Mouse (Mus musculus) adrenal gland (tissue): Measurements from ENCODE around the gene Nktr.

ENCODE experiments used
- intact Hi-C: fragments of 180-260 bp; cut with DNase I; formaldehyde crosslinking; loops from one replicate; pipeline ENCODE4 v1.15.1; 2025

Nktr gene

DNA sequence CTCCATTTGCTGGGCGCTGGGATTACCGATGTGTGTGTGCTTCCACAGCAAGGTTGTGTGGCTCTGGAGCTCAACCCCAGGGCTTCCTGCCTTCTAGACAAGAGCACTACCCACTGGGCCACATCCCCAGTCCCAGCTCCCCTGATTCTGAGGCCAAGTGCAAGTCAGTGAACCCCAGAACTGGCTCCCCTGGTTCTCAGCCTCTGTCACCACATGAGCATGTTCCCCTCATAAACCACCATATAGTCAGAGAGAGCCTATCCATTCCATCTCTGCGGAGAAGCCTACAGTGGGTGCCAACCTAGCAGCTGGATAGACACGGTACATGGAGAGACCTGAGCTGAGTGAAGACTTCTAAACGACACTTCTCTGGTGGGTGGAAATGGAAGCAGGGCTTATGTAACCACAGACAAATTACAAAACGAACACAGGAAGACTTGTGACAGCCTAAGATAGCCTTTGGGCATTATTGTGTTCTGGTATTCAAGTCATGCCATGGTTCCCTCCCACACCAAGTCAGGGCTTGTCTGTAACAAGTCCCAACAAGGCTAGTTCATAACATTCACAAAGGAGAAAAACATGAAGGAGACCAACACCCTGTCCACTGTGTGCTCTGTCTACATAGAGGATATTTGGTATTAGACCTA, 12.8 kb upstream of the Nktr start:
- intact Hi-C loops = no loop called here

GRCm38 (mm10) chr9:121707801-121708200, 11.2 kb upstream of the Nktr start:
- intact Hi-C loops = no loop called here

DNA sequence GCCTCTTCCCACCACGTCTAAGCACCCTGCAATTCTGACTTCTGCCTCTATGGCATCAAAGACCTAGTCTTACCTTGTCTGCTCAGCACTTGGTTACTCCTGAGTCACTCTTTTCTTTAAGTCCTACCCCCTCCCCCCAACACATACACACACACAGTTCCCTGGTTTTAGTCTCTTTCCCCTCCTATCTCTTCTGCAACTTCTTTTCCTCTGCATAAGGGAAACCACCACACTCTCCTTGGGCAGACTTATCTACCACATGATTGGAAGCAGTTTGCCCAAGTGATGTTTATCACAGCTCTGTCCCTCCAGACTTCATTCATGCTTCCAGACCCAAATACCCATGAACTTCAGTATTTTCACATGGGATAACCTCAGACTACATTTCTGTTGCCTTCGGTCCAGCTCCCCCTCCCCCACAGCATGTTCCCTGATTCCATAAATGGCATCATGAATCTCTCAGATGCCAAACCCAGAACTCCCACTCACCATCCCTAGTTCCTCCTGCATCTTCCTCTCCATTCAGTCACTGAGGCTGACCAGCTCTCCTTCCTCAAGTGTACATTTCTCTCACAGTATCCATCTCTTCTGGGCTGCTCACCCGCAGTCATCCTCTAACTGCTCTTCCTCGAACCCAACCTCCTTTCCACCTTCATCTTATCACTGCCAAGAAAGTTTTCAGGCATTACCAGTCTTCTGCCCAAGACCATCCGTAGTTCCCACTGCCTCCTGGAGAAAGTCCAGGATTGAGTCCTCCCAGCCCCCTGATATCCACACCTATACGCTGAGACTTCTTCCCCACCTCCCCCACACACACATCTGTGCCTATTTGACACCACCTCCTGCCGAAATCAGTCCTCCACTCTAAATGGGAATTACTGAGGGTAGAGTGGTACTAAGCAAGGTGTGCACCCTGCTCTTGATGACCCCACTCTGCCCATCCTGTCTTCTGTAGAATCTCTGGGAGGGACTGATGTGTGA, 10.2 kb upstream of the Nktr start:
- intact Hi-C loops = no loop called here

DNA sequence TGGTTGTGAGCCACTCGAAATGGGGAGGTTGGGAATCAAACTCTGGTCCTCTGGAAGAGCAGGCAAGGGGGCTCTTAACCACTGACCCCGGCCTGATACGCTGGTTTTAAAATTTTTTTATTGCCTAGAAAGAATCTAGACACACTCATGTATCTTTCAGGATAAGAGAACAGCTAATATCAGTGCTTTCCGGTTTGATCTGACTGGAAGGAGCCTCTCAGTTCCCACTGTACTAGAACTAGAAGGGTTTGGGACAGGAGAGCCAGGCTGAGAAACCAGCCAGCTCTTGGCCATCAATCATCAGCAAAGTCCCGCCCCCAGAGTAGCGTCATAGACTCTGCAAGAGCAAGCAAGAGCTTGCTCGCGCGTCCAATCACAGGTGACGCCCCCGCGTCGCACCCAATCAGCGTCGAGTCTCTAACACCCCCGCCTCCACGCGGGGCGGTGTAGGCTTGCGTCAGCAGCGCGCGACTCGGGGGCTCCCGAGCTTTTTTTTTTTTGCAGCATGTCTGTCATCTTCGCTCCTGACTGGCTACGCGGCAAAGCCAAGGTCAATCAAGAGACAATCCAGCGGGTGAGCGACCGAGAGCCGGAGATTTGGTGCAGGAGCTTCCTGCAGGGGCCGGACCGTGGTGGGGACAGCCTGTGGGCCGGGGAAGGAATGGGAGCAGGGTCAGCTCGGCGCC, 8.9 kb upstream of the Nktr start, which contains the start of gene Ss18l2:
Gene Ss18l2 (plus strand): TSS at position 432 of the 686 bp plus-strand sequence.
- intact Hi-C loops = no loop called here

- intact Hi-C loops = no loop called here
These were observed 8.4 kb upstream of the Nktr start for GRCm38 (mm10) chr9:121710584-121710975.

- intact Hi-C loops = no loop called here
These were observed 1.9 kb upstream of the Nktr start for GRCm38 (mm10) chr9:121717048-121717447.

GRCm38 (mm10) chr9:121718070-121718705, 781 bp upstream of the Nktr start:
- intact Hi-C loops = no loop called here

- intact Hi-C loops = no loop called here
These were observed 670 bp downstream of the Nktr start for GRCm38 (mm10) chr9:121719347-121720331.

- intact Hi-C loops = no loop called here
These were observed 21.5 kb downstream of the Nktr start for GRCm38 (mm10) chr9:121740490-121740889.

GRCm38 (mm10) chr9:121741168-121741567, 22.2 kb downstream of the Nktr start:
- intact Hi-C loops = no loop called here

GRCm38 (mm10) chr9:121744051-121744450, 25.1 kb downstream of the Nktr start:
- intact Hi-C loops = no loop called here

DNA sequence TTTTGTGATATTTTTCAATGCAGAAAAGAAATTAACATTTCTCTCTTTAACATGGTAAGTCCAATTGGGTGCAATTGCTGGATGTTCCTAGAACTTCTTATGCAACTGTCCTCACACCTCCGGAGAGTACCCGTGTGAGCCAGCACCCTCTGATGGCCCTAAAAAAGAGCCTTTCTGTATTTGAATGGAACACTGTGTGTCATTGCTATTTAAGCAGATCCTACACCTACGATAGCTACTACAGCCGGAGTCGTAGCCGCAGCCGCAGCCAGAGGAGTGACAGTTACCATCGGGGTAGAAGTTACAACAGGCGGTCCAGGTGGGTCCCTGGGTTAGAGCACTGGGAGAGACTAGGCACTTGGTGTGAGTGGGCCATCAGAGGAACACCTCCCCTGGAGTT, 33.8 kb downstream of the Nktr start:
- intact Hi-C loops = no loop called here

GRCm38 (mm10) chr9:121754624-121755023, 35.7 kb downstream of the Nktr start:
- intact Hi-C loops = no loop called here

GRCm38 (mm10) chr9:121756785-121757184, 37.8 kb downstream of the Nktr start:
- intact Hi-C loops = no loop called here

DNA sequence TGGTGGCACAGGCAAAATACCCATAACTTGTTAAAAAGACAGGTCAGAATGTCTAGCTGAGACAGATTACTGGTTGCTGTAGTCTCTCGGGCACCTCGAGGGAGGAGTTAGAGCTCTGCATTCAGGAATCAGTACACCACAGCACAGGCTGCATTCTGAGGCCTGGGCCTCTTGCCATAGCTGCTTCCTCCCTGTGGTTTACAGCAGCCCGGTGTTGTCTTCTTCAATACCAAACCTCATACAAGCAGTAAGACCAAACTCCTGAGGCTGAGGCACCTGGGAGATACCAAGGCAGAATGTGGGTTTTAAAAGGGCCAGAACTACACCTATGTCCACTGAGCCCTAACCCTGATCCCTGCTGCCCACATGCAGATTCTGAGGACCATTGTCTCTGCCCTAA, 38.5 kb downstream of the Nktr start:
- intact Hi-C loops = no loop called here

DNA sequence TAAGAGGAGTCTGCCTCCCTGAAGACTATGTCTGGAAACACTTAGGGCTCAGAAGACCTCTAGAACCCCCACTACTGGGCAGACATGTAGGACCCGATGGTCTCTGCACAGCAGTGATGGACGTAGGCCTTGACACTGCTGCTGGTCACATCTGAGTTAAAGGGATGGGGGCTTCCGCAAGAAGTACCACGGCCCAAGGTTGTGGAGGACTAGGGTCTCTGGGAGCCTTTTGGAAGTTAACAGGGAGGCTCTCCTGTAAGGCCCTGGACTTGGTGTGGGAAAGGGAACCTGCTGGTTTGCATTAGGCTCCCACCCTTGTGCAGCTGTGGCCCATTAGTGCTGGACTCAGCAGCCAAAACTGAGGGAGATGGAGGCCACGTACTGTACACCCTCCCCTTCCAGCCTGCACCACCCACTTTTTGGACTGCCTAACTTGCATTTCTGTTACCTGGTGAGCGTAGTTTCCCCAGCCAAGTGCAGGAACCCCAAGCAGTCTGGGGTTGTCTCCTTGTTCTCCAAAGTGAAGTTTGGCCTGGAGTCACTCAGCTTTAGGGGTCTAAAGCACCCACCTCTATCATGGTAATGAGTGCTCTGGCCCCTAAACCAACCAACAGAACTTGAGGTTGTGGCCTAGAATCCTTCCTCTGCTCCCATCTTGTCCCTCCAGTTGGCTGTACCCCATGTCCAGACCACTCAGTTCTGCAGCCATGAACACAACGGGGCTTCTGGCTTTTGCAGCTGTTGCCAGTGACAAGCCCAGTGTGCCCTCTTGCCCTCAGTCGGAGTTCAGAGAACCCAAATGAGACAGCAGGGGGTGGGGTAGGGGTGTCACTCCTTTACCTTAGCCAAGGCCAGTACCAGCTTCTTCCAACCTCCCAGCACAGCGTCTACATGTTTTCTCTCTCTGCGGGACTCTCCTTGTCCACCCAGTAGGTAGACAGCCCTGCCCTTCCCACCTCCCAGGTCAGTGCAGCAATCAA, 39.2 kb downstream of the Nktr start:
- intact Hi-C loops = no loop called here

DNA sequence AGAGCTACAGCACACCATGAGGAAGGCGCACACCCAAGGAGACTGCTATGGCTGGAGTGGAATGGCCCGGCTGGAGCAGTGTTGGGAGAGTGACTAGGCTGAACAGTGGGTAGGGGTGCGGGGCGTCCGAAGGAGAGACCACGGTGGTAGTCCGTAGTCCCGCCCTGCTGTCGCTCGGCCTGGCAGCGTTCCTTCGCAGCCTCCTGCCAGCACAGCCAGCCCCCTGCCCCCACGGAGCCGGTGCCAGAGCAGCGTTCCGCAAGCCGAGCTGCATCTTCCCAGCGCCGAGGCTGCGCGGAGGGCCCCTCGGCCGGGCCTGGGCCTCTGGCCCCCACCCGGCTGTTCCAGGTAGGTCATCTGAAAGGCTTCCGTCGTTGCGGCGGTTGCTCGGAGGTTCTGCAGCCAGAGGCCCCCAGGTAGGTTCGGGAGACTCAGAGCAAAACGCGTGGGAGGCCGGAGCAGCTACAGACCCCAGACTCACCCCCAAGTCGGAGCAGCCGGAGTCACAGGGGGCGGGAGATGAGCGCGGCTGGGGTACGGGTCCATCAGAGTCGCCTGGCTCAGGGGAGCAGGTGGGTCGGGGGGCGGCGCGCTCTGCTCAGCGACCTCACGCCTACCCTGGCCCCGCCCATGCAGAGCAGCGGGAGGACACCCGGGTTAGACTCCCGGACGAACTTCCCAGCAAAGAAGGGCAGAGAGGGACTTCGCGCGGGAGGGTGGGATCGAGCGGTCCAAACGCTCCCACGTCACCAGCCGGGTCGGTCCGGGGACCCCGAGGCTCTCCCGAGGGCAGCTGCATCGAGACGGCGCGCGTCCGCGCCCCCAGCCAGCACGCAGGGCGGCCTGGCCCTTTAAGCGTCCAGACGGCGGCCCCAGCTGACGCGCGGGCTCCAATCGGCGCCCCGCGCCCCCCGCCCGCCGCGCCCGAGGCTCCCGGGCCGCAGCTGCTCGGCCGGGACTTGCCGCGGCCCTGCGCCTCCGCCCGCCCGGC, 40.4 kb downstream of the Nktr start, which contains the start of gene Zfp651:
Gene Zfp651 (plus strand): TSS at position 240 of the 991 bp plus-strand sequence.
- intact Hi-C loops = no loop called here
